Mouse (Mus musculus) E14TG2a.4 (cell line): ENCODE results near the gene Wdr62.

Experiments used
- CTCF ChIP-seq: conservative IDR thresholded peaks from 2 replicates; pipeline ENCODE4 v1.5.1; 2014; ENCODE audit warnings: low read length
- NANOG ChIP-seq: IDR thresholded peaks from 2 replicates; pipeline ENCODE4 v1.6.1; 2014; ENCODE audit warnings: borderline replicate concordance, low read length, mixed read lengths

DNA sequence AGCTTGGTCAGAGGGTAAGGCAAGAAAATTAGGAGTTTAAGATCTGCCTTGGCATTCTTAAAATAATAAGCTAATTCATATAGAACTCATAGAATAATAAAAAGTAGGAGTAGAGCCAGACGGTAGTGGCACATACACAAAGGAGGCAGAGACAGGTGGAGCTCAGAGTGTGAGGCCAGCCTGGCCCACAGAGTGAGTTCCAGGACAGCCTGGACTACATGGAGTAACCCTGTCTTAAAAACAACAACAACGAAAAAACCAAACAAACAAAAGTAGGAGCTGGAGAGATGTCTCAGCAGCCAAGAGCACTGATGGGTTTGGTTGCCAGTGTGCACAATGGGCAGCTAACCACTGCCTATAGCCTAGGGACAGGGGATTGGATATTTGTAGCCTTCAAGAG, 62.9 kb downstream of the Wdr62 start:
- TF ChIP-seq CTCF (no peak), NANOG (no peak)
